Mouse (Mus musculus) spleen, adult 2 months (tissue): ENCODE data around the gene Ifi208.
"Not testable (repeated sequence)": the region's sequence is repeated elsewhere in the genome, so short reads cannot be mapped to it uniquely, and the experiment has no call there.

Experiments used
- CTCF ChIP-seq: fragments of 200-500 bp; IDR thresholded peaks from 2 replicates; pipeline ENCODE4 v1.5.1; 2011; ENCODE audit warnings: mild to moderate bottlenecking, inconsistent platforms; ENCODE audit not compliant: insufficient read depth, insufficient read length, insufficient replicate concordance; ENCODE audit errors: extremely low read depth
- POLR2A ChIP-seq: fragments of 200-500 bp; IDR thresholded peaks from 2 replicates; pipeline ENCODE4 v1.6.1; 2011; ENCODE audit warnings: low read depth, low read length, inconsistent platforms

- not testable (repeated sequence) for TF ChIP-seq POLR2A, CTCF
Observed at GRCm38 (mm10) chr1:173735015-173735414, 61.5 kb downstream of the Ifi208 start.
